Mouse (Mus musculus): ENCODE measurements at regions not wholly inside any gene's neighbourhood (a gene's known extent, or its start where the extent isn't known, plus 50 kb on each side); places are given as distances from the start of the nearest gene placed in this dataset.

- 70% methylated on average over 4 of the region's 4 CpGs for WGBS
- no peak for DNase-seq (ENCODE audit: low read depth in 1 of 2, low spot score in 2 of 2)
- H3K4me1 ChIP-seq (ENCODE audit: control insufficient read depth, insufficient read depth, insufficient read length): peaks cover 24% of the 10 kb centered on the region
- no peak for TF ChIP-seq CTCF (IDR thresholded peaks at IDR 0.05; ENCODE audit: extremely low read depth, insufficient read depth, insufficient read length, insufficient replicate concordance)
- no peak for TF ChIP-seq POLR2A (IDR thresholded peaks at IDR 0.05; ENCODE audit: low read depth, low read length)
- no peaks in the 10 kb centered on the region for H3K36me3 ChIP-seq (ENCODE audit: control insufficient read depth, insufficient read depth, low read length)
- H3K27ac ChIP-seq (ENCODE audit: insufficient read depth, low read length): no peak overlapping the region
- no peaks in the 10 kb centered on the region for H3K27me3 ChIP-seq (ENCODE audit: control insufficient read depth, insufficient read depth, low read length)
- no peak overlapping the region for H3K4me3 ChIP-seq (ENCODE audit: extremely low read depth, insufficient read depth, insufficient read length)
These were observed 307.1 kb downstream of the Gadd45g start for GRCm38 (mm10) chr13:52153576-52153975.

GRCm38 (mm10) chr13:52154111-52154843, 307.8 kb downstream of the Gadd45g start:
- H3K4me1 ChIP-seq (ENCODE audit: control insufficient read depth, insufficient read depth, insufficient read length): peaks cover 28% of the 10 kb centered on the region
- no peaks in the 10 kb centered on the region for H3K27me3 ChIP-seq (ENCODE audit: control insufficient read depth, insufficient read depth, low read length)
- no peaks in the 10 kb centered on the region for H3K36me3 ChIP-seq (ENCODE audit: control insufficient read depth, insufficient read depth, low read length)
- H3K27ac ChIP-seq (ENCODE audit: insufficient read depth, low read length): no peak overlapping the region
- DNase-seq (ENCODE audit: low read depth in 1 of 2, low spot score in 2 of 2): no peak
- WGBS: 88% methylated on average over 5 of the region's 5 CpGs
- no peak for TF ChIP-seq POLR2A (IDR thresholded peaks at IDR 0.05; ENCODE audit: low read depth, low read length)
- TF ChIP-seq CTCF (IDR thresholded peaks at IDR 0.05; ENCODE audit: extremely low read depth, insufficient read depth, insufficient read length, insufficient replicate concordance): no peak
- no peak overlapping the region for H3K4me3 ChIP-seq (ENCODE audit: extremely low read depth, insufficient read depth, insufficient read length)

GRCm38 (mm10) chr13:52154844-52155587, 308.5 kb downstream of the Gadd45g start:
- Histone ChIP-seq H3K36me3 (ENCODE audit: control insufficient read depth, insufficient read depth, low read length) (no peaks in the 10 kb centered on the region), H3K27me3 (ENCODE audit: control insufficient read depth, insufficient read depth, low read length) (no peaks in the 10 kb centered on the region), H3K4me1 (ENCODE audit: control insufficient read depth, insufficient read depth, insufficient read length) (peaks cover 31% of the 10 kb centered on the region), H3K27ac (ENCODE audit: insufficient read depth, low read length) (peak overlapping the region; percentile 58; the same call in 1 of the 2 replicates), H3K4me3 (ENCODE audit: extremely low read depth, insufficient read depth, insufficient read length) (no peak overlapping the region)
- no peak for DNase-seq (ENCODE audit: low read depth in 1 of 2, low spot score in 2 of 2)
- TF ChIP-seq CTCF (IDR thresholded peaks at IDR 0.05; ENCODE audit: extremely low read depth, insufficient read depth, insufficient read length, insufficient replicate concordance): no peak
- WGBS: 74% methylated on average over 14 of the region's 14 CpGs

GRCm38 (mm10) chr13:52155588-52156086, 309.2 kb downstream of the Gadd45g start:
- Histone ChIP-seq H3K27ac (ENCODE audit: insufficient read depth, low read length) (peak overlapping the region; percentile 58; the same call in 1 of the 2 replicates), H3K4me1 (ENCODE audit: control insufficient read depth, insufficient read depth, insufficient read length) (peaks cover 31% of the 10 kb centered on the region), H3K4me3 (ENCODE audit: extremely low read depth, insufficient read depth, insufficient read length) (peak overlapping the region; percentile 5; the same call in 1 of the 2 replicates), H3K27me3 (ENCODE audit: control insufficient read depth, insufficient read depth, low read length) (no peaks in the 10 kb centered on the region), H3K36me3 (ENCODE audit: control insufficient read depth, insufficient read depth, low read length) (no peaks in the 10 kb centered on the region)
- TF ChIP-seq CTCF (IDR thresholded peaks at IDR 0.05; ENCODE audit: extremely low read depth, insufficient read depth, insufficient read length, insufficient replicate concordance) (no peak), POLR2A (IDR thresholded peaks at IDR 0.05; ENCODE audit: low read depth, low read length) (no peak)
- 7% methylated on average over 8 of the region's 8 CpGs for WGBS
- peak; percentile 14 to 23 for DNase-seq (ENCODE audit: low read depth in 1 of 2, low spot score in 2 of 2)

- H3K36me3 ChIP-seq (ENCODE audit: control insufficient read depth, insufficient read depth, low read length): no peaks in the 10 kb centered on the region
- DNase-seq (ENCODE audit: low read depth in 1 of 2, low spot score in 2 of 2): no peak
- no peaks in the 10 kb centered on the region for H3K27me3 ChIP-seq (ENCODE audit: control insufficient read depth, insufficient read depth, low read length)
- 89% methylated on average over 7 of the region's 7 CpGs for WGBS
- no peak overlapping the region for H3K27ac ChIP-seq (ENCODE audit: insufficient read depth, low read length)
- no peak for TF ChIP-seq POLR2A (IDR thresholded peaks at IDR 0.05; ENCODE audit: low read depth, low read length)
- TF ChIP-seq CTCF (IDR thresholded peaks at IDR 0.05; ENCODE audit: extremely low read depth, insufficient read depth, insufficient read length, insufficient replicate concordance): no peak
- peaks cover 9% of the 10 kb centered on the region for H3K4me1 ChIP-seq (ENCODE audit: control insufficient read depth, insufficient read depth, insufficient read length)
- H3K4me3 ChIP-seq (ENCODE audit: extremely low read depth, insufficient read depth, insufficient read length): no peak overlapping the region
These were observed 316.2 kb downstream of the Gadd45g start for GRCm38 (mm10) chr13:52162676-52163075.

GRCm38 (mm10) chr13:52165531-52165930, 319.1 kb downstream of the Gadd45g start:
- Histone ChIP-seq H3K4me3 (ENCODE audit: extremely low read depth, insufficient read depth, insufficient read length) (no peak overlapping the region), H3K4me1 (ENCODE audit: control insufficient read depth, insufficient read depth, insufficient read length) (peaks cover 4% of the 10 kb centered on the region; the same call in 1 of the 2 replicates), H3K27ac (ENCODE audit: insufficient read depth, low read length) (no peak overlapping the region), H3K36me3 (ENCODE audit: control insufficient read depth, insufficient read depth, low read length) (no peaks in the 10 kb centered on the region), H3K27me3 (ENCODE audit: control insufficient read depth, insufficient read depth, low read length) (no peaks in the 10 kb centered on the region)
- no peak for TF ChIP-seq CTCF (IDR thresholded peaks at IDR 0.05; ENCODE audit: extremely low read depth, insufficient read depth, insufficient read length, insufficient replicate concordance)
- no peak for TF ChIP-seq POLR2A (IDR thresholded peaks at IDR 0.05; ENCODE audit: low read depth, low read length)
- DNase-seq (ENCODE audit: low read depth in 1 of 2, low spot score in 2 of 2): no peak
- WGBS: 93% methylated on average over 1 of the region's 1 CpGs

Data from spleen, adult 2 months (tissue).